Mouse (Mus musculus) kidney, postnatal 4 days (tissue): Measurements from ENCODE around the gene Lbr.

Experiments
- DNase-seq, 2 experiments: peaks; one replicate each; pipeline ENCODE4 v3.0.0; 2021; ENCODE audit warnings: mixed read lengths in 2 of 2

Lbr gene

DNA sequence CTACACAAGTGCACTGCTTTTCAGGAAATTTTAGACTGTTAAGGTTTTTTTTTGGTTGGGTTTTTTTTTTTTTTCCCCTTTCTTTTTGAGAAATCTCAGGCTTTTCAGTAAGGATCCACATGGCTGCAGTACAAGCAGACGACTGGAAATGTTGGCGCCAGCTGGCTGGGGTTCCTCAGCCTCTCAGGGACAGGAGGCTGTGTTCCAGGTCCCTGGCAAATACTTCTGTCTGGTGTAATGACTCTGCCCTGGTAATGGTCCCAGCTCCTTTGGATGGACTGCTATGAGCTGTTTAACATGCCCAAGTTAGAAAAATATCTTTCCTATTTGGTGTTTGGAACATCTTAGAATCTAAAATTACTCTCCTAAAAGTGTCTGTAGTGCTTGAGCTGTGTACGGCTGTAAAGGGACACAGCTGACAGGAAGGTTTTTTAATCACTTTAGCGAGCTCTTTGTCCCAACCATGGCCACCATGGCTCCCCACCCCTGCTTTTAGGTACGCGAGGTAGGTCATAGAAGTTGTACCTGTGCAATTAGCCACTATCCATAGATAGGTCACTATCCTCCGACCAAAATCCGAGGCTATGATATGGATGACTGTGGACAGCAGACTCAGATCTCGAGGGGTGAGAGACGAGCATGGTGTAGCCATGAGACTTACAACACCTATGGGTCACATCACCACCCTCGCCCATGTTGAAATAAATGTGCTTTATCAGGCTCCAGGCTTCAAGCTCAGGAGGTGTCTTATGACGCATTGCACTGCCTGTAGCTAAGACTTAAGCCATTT lies 8.9 kb upstream of the Lbr start:
- DNase-seq, result no peak

DNA sequence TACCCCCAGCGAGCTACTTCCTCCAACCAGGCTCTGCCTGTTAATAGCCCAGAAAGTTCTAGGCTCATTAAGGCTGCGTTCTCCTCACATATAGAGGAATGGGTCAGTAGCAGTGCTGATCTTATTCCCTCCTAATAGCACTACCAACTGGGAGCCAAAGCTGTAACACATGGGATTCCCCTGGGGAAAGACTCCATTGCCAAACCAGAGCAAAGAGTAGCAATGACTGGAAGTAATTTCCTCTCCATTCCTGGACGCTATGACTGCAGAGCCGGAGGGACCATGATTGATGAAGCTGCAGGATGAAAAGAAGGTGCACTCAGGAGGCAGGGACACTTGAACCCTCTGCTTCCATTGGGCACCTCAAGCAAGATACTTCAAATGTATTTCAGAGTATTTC lies 7.6 kb upstream of the Lbr start:
- DNase-seq, result no peak

DNA sequence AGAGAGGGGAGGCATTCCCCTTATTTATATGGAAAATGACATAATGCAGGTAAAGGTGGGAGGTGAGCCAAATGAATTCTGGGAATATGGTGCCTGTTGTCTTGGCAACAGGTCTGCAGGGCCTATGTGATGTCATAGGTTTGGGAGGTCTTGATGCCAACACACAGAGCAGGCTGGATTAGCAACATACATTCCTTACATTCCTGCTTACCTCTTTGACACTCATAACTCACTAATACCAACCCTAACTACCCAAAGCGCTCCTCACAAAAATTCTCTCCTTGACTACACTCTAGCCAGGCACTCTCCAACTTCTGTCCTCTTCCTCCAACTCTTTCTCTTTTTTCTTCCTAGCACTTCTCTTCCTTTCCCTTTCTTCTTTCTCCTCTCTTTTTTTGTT lies 5.4 kb upstream of the Lbr start:
- no peak for DNase-seq

GRCm38 (mm10) chr1:181847396-181847795 lies 4.5 kb upstream of the Lbr start:
- no peak for DNase-seq

- DNase-seq, result no peak
Observed at GRCm38 (mm10) chr1:181845767-181846166, 2.9 kb upstream of the Lbr start.

- DNase-seq, result no peak
Observed at GRCm38 (mm10) chr1:181844874-181845547, 2.2 kb upstream of the Lbr start.

- DNase-seq, result peak; percentile 95 to 98
Observed at GRCm38 (mm10) chr1:181841864-181842672, 778 bp downstream of the Lbr start.

DNA sequence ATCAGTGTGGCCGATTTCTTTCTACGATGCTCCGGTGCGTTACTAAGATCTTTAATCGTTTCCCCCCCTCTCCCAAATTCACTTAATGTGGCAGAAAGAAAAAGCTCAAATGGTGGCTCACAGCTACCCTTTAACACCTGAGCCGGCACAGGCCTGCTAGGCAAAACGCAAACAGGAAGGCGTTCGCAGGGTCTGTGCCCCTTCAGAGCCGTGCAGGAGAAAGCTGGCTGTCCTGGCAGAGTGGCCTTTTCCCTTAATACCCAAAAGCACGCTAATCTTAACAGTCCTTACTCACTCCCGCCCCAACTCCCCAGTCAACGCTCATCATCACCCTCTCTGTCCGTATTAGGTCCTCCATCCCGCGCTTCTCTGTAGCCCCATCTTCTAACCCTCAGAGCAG lies 1.4 kb downstream of the Lbr start:
- no peak for DNase-seq

DNA sequence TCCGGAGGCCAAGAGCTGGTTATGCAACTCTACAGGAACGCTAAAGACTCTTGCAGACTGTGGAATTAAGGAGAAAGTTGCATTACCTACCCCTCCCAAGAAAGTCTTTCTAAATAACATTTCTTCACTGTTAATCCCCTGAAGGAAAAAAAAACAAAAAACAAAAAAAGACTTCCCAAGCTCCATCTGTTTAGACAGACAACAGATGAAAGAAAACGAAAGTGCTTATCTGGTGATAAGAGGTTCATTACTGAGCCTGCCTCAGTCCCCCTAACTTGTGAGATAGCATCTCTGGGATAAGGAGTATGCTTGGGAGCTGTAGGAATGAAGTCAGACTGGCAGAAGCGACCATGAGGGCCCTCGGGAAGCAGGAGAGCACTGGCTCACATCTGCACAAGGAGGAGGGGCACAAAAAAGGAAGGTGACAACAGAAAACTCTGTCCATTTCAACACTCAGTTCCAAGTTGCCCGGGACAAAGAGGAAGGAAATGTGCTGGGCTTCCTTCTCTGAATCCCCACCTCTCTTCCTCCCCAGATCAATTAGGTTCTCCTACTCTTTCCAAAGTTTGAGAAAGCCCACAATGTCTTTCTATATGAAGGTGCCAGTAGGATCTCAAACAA lies 3.0 kb downstream of the Lbr start:
- no peak for DNase-seq

DNA sequence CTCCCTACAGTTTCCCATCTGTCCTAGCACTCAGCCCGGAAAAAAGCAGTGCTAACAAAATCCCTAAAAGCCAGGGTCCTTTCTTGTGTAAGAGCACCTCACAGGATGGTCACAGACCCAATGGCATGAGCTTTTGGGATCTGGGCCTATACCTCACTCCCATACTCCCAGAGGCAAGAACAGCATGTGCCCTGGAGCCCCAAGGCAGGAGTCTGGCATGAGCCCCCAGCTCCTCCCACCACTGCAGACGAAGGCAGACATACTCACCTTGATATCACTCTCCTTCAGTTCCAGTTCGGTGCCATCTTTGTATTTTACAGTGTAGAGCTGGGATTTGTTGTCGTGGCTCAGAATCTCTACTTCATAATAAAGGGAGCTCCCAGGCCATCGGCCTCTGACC lies 4.7 kb downstream of the Lbr start:
- no peak for DNase-seq

DNA sequence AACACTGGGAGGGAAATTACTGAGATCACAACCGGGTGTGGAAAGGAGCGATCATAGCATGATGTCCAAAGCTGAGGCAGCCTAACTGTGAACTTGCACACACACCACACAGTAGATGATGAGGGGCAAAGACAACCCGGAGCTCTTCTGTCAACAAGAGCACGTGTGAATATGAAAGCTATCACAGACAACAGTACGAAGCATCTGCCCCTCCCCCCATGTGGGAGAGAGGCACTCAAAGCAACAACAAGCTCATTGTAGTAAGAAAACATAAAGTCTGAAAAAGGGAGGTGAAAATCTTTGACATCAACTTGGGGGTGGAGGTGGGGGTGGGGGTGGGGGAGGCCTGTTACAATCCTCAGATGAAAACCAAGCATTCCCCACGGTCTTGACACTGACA lies 9.7 kb downstream of the Lbr start:
- DNase-seq, result no peak

GRCm38 (mm10) chr1:181832720-181833119 lies 10.1 kb downstream of the Lbr start:
- no peak for DNase-seq

DNA sequence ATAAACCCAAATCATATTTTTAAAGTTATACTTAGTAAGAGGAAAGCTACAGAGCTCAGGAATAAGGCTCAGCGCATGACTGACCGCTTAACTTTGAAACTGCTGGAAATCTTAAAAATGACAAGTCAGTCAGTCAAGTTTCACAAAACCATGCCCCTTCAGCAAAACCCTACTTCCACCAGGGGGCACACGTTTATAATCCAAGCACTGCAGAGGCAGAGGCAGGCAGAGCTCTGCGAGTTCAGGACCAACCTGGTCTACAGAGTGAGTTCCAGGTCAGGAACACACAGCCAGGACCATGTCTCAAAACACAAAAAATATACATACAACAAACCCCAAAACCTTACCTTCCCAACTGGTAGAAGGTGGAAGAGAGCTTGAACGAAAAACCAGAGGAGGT lies 14.5 kb downstream of the Lbr start:
- DNase-seq, result peak; percentile 22 to 24

DNA sequence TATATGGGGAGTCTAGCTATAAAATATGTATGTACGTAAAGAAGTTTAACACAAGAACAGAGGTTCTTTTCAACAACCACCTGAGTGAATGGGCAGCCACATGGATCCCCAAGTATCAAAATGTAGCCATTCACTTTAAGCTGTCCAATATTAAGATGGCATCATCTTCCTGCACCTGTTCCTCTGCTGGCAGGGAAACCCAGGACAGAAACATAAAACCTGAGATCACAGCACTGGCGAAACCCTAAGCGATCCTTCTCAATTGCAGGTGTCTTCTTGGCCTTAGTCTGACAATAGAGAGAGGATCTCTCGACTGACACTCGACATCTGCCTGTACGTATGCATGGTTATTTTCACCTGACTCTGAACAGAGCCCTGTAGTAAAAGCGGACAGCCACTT lies 16.1 kb downstream of the Lbr start:
- DNase-seq, result no peak

DNA sequence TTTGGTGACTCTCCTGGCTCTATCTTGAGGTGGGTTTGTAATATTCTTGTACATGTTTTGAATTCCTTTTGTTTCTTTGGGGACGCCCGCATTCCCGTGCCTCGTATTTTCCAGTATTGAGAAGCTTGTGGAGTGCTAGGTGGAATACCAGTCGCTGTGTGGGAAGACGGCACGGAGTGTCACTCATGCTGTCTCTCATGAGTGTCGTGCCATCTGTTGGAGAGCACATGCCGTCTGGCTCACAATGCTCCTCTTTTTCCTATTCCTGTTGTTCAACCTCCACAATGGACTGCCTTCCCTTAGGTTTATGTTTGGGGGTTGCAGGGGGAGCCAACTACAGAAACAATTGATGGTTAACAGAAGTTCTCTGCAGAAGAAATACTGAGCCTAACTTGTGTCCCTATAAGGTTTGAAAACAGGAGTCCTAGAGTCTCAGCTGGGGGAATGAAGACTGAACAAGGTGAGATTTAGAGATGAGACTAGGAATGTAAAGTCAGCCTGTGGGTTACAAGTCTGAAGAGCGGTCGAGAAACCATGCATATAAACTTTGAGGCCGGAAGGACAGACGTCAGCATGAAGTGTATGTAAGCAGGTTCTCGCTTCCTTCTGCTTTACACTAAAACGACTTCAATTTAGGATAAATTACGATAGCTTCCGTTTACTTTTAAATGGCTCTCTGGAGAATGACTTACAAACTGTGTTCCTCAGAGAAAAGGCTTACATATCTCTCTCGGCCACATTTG lies 31.2 kb downstream of the Lbr start:
- DNase-seq, result no peak

- no peak for DNase-seq
Observed at GRCm38 (mm10) chr1:181800667-181801066, 42.2 kb downstream of the Lbr start.

DNA sequence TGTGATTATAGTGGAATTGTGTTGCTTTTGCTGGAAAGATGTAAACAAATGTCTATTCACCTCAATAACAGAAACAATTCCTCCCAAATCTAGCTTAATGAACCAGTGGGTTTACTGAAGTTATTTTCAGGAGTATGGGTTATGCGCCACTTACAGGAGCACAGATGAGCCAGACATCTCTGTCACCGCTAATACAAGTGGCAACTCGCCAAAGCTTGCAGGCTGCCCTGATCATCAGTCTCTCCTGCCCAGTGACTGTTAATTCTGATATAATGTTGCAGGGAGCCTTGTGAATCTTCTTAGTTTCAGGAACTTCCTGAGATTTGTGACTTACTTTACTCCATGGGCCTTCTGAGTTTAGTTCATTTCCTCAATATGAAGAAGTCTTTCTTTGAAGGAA lies 42.9 kb downstream of the Lbr start:
- no peak for DNase-seq

DNA sequence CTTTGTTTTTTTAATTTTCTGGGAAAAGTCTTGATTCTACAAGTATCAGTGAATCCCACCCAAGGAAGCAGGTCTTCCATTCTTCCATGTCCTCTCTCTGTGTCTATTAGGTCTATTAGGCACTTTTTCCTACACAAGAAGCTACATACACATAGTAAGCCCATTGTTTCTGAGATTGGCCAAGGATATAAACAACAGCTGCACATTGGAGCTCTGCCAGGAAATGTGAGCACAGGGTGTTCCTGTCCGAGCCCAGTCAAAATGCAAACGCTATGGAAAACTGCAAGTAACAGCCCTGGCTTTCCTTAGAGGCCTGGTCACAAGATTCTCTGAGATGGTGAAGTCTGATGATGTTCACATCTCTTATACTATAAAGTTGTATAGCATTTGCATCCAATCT lies 49.3 kb downstream of the Lbr start:
- DNase-seq, result peak; percentile 41 to 58

DNA sequence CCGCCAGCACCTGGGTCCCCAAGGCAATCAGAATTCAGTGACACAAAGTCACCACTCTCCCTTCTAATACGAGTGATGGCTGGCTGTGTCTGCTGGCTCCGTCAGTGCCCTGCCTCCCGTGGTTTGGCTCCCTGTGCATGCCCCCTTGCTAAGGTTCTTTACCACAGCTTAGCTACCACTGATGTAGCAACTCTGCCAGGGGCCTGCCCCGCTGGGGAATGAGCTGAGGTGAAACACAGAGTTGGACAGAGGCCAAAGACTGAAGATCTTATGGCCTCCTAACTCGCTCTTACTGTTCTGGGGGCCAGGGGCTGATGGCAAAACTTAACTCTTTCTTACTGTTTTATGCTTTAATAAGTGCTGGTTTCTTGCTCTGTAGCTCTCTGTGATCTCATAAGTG lies 52.9 kb downstream of the Lbr start:
- no peak for DNase-seq

DNA sequence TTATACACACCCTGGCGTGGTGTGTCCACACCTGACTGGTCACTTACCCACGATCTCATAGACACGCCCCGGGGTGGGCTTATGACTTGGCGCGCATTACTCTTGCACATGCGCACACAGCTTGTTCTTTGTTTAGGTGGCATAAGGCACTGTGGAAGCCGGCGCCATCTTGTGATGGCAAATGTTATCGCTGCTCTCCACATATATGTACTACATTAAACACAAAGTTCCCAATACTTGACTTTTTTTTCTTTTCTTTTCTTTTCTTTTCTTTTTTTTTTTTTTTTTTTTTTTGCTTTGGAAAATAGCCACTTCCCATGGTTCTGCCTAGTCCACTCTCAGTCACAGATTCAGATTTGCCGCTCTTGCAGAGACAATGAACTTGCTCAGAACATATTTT lies 60.2 kb downstream of the Lbr start:
- peak; percentile 10 to 17 for DNase-seq

- DNase-seq, result no peak
Observed at GRCm38 (mm10) chr1:181776541-181776940, 66.3 kb downstream of the Lbr start.

DNA sequence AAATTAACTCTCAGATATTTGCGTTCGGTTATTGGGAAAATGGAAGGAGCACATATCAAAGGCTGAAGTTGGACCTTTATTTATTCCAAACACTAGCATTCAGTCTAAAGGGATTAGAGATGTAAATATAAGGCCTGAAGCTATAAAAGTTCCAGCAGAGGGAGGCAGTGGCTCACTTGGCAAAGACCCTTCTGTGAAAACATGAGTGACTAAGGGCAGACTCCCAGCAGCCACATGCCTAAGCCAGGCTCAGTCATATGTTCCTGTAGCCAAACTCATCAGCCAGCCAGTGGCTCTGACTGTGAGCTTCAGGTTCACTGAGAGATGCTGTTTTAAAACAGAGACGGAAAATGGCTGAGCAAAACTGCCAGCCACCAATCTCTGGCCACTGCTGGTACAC lies 71.0 kb downstream of the Lbr start:
- no peak for DNase-seq

DNA sequence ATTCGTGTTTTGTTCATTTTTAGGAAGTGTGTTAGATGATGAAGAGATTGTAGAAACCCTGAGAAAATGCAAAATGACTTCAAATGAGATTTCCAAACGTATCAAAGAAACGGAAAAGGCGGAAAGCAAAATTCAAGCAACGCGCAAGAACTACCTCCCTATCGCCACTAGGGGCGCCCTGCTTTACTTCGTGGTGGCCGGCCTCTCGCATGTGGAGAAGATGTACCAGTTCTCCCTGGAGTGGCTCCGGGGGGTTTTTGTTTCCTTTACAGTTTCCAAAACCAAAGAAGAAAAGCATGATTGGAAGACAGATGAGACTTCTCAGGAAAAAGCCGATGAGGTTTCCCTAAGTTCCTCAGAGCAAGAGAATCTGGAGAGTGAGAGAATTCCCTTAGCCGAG lies 73.5 kb downstream of the Lbr start:
- peak; percentile 19 to 25 for DNase-seq
